Mouse (Mus musculus) spleen, adult 2 months (tissue): Measurements from ENCODE around the gene Bpifb4.

Experiments
- CTCF ChIP-seq: fragments of 200-500 bp; IDR thresholded peaks from 2 replicates; pipeline ENCODE4 v1.5.1; 2011; ENCODE audit warnings: mild to moderate bottlenecking, inconsistent platforms; ENCODE audit not compliant: insufficient read depth, insufficient read length, insufficient replicate concordance; ENCODE audit errors: extremely low read depth
- POLR2A ChIP-seq: fragments of 200-500 bp; IDR thresholded peaks from 2 replicates; pipeline ENCODE4 v1.6.1; 2011; ENCODE audit warnings: low read depth, low read length, inconsistent platforms

GRCm38 (mm10) chr2:153962821-153963331 lies 24.9 kb downstream of the Bpifb4 start:
- TF ChIP-seq CTCF (no peak), POLR2A (no peak)
